Mouse (Mus musculus): ENCODE data around the gene Lrrc8a.

Lrrc8a gene

GRCm38 (mm10) chr2:30262840-30263441, 25.4 kb downstream of the Lrrc8a start:
- DNase-seq: peak; percentile 82

DNA sequence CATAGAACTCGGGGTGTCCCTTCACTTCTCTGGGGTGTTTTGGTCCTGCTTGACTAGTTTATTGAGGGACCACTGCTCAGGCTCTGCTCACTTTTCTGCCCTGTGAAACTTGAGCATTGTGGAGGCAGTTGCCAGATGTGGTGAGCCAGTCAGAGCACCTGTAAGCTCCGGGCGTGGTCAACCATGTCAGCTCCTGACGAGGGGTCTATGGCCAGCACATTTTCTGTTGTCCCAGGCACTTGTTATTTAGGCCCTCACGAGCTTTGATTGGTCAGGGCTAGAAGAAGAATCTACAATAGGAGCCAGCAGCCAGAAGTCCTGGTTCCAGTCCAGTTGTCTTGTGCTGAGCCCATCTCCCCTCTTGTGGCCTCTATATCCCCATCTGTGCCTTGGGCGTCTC, 26.3 kb downstream of the Lrrc8a start:
- peak; percentile 9 for DNase-seq

- DNase-seq: peak; percentile 52
Measured at GRCm38 (mm10) chr2:30264671-30265519, 27.4 kb downstream of the Lrrc8a start.

GRCm38 (mm10) chr2:30265767-30266253, 28.3 kb downstream of the Lrrc8a start, which contains the start of gene Phyhd1:
Phyhd1 (plus strand) TSS chr2:30266203.
- peak; percentile 83 for DNase-seq

- peak; percentile 90 for DNase-seq
Measured at GRCm38 (mm10) chr2:30266392-30266941, 29.0 kb downstream of the Lrrc8a start.

- DNase-seq: no peak
Measured at GRCm38 (mm10) chr2:30267466-30267865, 30.0 kb downstream of the Lrrc8a start.

DNA sequence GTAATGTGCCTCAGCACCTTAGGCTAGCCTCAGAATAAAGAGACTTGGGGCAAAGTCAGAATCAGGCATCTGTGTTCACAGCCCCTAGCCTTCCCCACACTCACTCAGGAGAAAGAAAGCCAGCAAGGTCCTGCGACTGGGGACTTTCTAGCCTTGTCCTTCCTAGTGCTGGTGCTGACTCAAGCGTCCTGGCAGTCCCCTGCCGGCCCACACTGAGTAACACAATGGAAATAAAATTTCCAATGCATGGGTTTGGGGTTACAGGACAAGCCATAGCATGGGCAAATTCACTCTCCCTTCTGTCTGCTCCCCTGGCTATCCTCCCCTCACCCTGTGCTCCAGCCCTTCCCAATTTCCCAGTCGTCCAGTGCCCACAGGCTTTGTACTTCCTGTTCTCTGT, 30.9 kb downstream of the Lrrc8a start:
- no peak for DNase-seq

GRCm38 (mm10) chr2:30269241-30269990, 31.9 kb downstream of the Lrrc8a start:
- DNase-seq: no peak

DNA sequence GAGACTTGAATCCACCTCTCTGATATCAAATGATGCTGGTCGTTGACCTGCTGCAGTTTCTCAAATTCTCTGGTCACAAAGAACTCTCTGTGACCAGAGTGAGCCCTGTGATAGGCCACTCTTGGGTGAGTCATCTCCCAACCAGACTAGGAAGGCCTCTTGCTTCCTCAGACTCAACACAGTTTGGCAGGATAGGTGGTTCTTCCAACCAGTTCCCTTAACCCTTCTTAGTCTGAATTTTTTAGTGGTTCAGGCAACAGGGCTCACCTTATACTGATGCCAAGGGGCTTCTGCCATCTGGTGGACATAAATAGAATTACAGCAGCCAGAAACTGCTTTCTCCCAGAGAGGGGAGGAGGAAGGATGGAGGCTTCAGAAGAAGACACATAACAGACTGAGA, 32.6 kb downstream of the Lrrc8a start:
- peak; percentile 72 for DNase-seq

GRCm38 (mm10) chr2:30280743-30281142, 43.2 kb downstream of the Lrrc8a start, which contains the start of gene Gm28038:
Gm28038 (plus strand) TSS chr2:30281043.
- DNase-seq: no peak

DNA sequence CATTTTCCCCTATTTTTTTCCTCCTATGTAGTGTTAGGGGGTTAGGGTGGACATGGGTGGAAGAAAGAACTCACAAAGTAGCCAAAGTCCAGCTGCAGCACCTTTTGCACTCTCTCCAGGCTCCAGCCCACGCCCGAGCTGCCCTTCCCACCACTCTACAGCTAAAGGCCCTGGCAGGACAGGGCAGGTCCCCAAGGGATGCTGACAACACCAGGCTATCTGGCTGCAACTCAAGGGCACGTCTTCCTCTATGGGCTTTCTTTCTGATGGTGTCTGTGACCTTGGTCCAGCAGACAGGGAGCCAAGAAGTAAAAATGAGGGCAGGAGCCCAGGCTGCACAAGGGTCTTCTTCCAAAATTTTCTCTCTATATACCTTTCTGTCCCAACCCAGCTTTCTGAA, 44.1 kb downstream of the Lrrc8a start:
- no peak for DNase-seq

GRCm38 (mm10) chr2:30283193-30283592, 45.7 kb downstream of the Lrrc8a start:
- DNase-seq: no peak

- DNase-seq: no peak
Measured at GRCm38 (mm10) chr2:30285004-30285403, 47.5 kb downstream of the Lrrc8a start.

- no peak for DNase-seq
Measured at GRCm38 (mm10) chr2:30285416-30286181, 48.1 kb downstream of the Lrrc8a start.

GRCm38 (mm10) chr2:30286192-30287026, 48.9 kb downstream of the Lrrc8a start, which contains the start of the genes Dolk and Nup188:
Dolk (minus strand) TSS chr2:30286334.
Nup188 (plus strand) TSS chr2:30286397.
- peak; percentile 98 for DNase-seq

DNA sequence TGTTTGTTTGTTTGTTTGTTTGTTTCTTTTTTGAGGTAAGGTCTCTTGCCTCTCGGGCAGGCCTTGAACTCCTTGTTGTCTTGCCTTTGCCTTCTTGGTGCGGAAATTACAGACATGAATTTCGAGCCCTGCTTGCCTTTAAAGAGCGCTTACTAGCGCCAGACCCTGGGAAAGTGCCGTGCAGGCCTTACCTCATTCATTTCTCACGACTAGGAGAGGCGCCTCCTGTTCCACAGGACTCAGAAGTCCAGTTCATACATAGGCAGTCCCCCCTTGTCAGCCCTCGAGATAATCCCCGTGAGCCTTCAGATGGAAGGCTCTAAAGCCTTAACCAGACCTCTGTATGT, 49.5 kb downstream of the Lrrc8a start:
- DNase-seq: no peak

DNA sequence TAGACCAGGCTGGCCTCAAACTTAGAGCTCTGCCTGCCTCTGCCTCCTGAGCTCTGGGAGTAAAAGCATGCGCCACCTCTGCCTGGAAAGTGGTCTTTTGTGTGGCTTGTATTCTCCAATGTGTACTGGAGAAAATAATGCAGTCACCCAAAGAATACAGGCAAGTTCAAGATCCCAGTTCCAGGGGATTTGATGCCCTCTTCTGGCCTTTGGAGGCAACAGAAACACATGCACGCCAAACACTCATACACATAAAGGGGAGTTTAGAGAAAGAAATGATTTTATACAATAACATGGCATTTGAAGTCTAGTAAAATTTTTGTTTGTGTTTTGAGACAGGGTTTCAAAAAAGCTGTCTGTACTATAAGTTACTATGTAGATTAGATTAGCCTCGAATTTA, 62.0 kb downstream of the Lrrc8a start:
- no peak for DNase-seq

DNA sequence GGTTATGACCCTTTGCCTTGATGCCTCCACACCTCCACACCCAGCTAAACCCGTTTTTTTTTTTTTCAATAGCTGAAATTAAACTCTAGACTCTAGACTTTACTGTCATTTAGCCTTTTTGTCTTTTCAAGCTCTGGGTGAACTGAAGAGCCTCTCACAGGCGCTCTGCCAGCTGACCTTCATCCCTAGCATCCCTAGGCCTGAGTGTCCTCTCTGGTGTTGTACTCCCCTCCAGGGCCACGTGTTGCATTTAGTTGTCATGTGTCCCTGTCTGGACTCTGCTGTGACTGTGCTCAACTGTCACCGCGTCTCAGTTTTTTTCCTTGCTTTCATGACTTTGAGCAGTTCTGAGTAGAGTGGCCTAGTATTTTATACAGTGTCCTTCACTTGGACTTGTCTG, 62.5 kb downstream of the Lrrc8a start:
- DNase-seq: no peak

DNA sequence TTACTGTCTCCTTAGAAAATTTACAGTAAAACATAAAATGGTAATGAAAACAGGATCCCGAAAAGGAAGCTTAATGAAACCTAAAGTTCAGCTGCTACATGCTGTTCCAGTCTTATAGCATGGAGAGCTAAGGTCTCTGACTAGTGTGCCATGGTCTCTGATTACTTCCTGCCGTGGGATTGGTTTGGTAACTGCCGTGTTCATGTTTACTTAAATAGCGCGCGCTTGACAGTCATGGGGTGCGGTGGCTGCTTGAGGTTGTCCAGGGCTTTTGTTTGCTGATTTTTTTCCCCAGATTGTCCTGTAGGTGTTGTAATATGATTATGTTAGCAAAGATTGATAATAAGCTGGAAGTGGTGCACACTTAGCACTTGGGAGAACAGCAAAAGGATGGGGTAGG, 68.6 kb downstream of the Lrrc8a start:
- DNase-seq: no peak

GRCm38 (mm10) chr2:30309351-30309750, 71.8 kb downstream of the Lrrc8a start:
- DNase-seq: no peak

DNA sequence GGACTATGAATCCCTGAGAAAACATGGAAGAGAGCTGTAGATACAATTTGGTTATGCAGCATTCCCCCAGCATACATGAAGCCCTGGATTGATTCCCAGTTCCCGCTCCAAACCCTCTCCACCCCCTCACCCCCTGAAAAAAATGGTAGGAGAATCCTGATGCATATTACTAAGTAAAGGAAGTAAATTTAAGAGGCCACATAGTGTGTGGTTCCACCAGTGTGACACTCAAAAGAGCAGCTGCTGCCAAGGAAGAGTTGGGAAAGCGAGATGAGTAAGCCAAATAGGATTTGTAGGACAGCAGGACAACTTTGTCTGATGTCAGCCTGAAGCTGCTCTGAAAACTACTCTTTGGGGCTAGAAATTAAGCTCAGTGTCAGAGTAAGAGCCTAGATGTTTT, 74.0 kb downstream of the Lrrc8a start:
- no peak for DNase-seq

Measured in kidney, adult 18-20 months (tissue).